Mouse (Mus musculus) urinary bladder, postnatal 25 days (tissue): ENCODE results near the gene Cd164l2.

ENCODE experiments used
- DNase-seq: peaks from one replicate; pipeline ENCODE4 v3.0.0; 2022; ENCODE audit warnings: low spot score

Cd164l2 gene

GRCm38 (mm10) chr4:133223875-133224274 lies 11.9 kb downstream of the Cd164l2 start:
- no peak for DNase-seq

- no peak for DNase-seq
These were observed 14.1 kb downstream of the Cd164l2 start for GRCm38 (mm10) chr4:133226073-133226472.

- no peak for DNase-seq
These were observed 15.7 kb downstream of the Cd164l2 start for GRCm38 (mm10) chr4:133227636-133228035.

GRCm38 (mm10) chr4:133229582-133229981 lies 17.7 kb downstream of the Cd164l2 start:
- DNase-seq, result no peak

- no peak for DNase-seq
These were observed 21.5 kb downstream of the Cd164l2 start for GRCm38 (mm10) chr4:133233285-133233976.

- DNase-seq, result no peak
These were observed 22.8 kb downstream of the Cd164l2 start for GRCm38 (mm10) chr4:133234771-133235170.

- no peak for DNase-seq
These were observed 23.5 kb downstream of the Cd164l2 start for GRCm38 (mm10) chr4:133235415-133235814.

GRCm38 (mm10) chr4:133237911-133238310 lies 26.0 kb downstream of the Cd164l2 start:
- DNase-seq, result no peak

GRCm38 (mm10) chr4:133240490-133240921 lies 28.6 kb downstream of the Cd164l2 start, which contains the start of gene Map3k6:
Gene Map3k6, plus strand, starts transcription at chr4:133240818.
- peak; percentile 74 for DNase-seq

GRCm38 (mm10) chr4:133240934-133241908 lies 29.3 kb downstream of the Cd164l2 start:
- peak; percentile 88 for DNase-seq

- no peak for DNase-seq
These were observed 30.0 kb downstream of the Cd164l2 start for GRCm38 (mm10) chr4:133241910-133242309.

GRCm38 (mm10) chr4:133242710-133243109 lies 30.8 kb downstream of the Cd164l2 start:
- no peak for DNase-seq

- DNase-seq, result no peak
These were observed 31.6 kb downstream of the Cd164l2 start for GRCm38 (mm10) chr4:133243538-133243937.

- no peak for DNase-seq
These were observed 32.4 kb downstream of the Cd164l2 start for GRCm38 (mm10) chr4:133244289-133244688.

- no peak for DNase-seq
These were observed 35.1 kb downstream of the Cd164l2 start for GRCm38 (mm10) chr4:133247072-133247471.

GRCm38 (mm10) chr4:133247806-133248449 lies 36.0 kb downstream of the Cd164l2 start:
- DNase-seq, result no peak

- peak; percentile 93 for DNase-seq
These were observed 38.7 kb downstream of the Cd164l2 start for GRCm38 (mm10) chr4:133250609-133251008.

- peak; percentile 58 for DNase-seq
These were observed 39.3 kb downstream of the Cd164l2 start for GRCm38 (mm10) chr4:133251214-133251613.

GRCm38 (mm10) chr4:133252089-133252488 lies 40.2 kb downstream of the Cd164l2 start:
- DNase-seq, result no peak

- DNase-seq, result no peak
These were observed 41.5 kb downstream of the Cd164l2 start for GRCm38 (mm10) chr4:133253412-133253811.

- no peak for DNase-seq
These were observed 43.5 kb downstream of the Cd164l2 start for GRCm38 (mm10) chr4:133255392-133255791.

- no peak for DNase-seq
These were observed 44.9 kb downstream of the Cd164l2 start for GRCm38 (mm10) chr4:133256820-133257219.
